Mouse (Mus musculus) embryonic fibroblast, embryonic 13.5 days (primary cell): ENCODE measurements around the gene Sstr1. TPM values are rescaled to one million over a fixed set of nuclear protein-coding genes. Genes with fewer than 3 reads are reported as not detected.
A peak's percentile ranks its signal among the peaks of the same experiment; 100 is the strongest.

Source experiments
- H3K27ac ChIP-seq: 2 replicates; pipeline ENCODE4 v1.5.1; 2012; ENCODE audit warnings: low read length, control low read depth, inconsistent platforms; ENCODE audit not compliant: insufficient read depth
- H3K4me1 ChIP-seq: 2 replicates; pipeline ENCODE4 v1.6.1; 2011; ENCODE audit warnings: low read length; ENCODE audit not compliant: control insufficient read depth, insufficient read depth
- H3K4me3 ChIP-seq: 2 replicates; pipeline ENCODE4 v1.5.1; 2011; ENCODE audit warnings: mild to moderate bottlenecking, control low read depth, low read length; ENCODE audit not compliant: insufficient read depth
- CTCF ChIP-seq: IDR thresholded peaks from 2 replicates; pipeline ENCODE4 v1.5.1; 2011; ENCODE audit warnings: mild to moderate bottlenecking, control low read depth, low read length, moderate library complexity, borderline replicate concordance; ENCODE audit not compliant: insufficient read depth
- POLR2A ChIP-seq: IDR thresholded peaks from 2 replicates; pipeline ENCODE4 v1.6.1; 2011; ENCODE audit warnings: low read depth, mild to moderate bottlenecking, control low read depth, low read length, moderate library complexity
- polyA plus RNA-seq: library from polyadenylated mRNA; stranded (reverse); fragments of >200 nt; gene quantifications from 2 replicates; pipeline ENCODE4 v1.2.4, GENCODE M21; 2011; ENCODE audit warnings: low read depth; ENCODE audit not compliant: missing spikeins, insufficient read length

Gene Sstr1
- 0.42 and 0.60 TPM in 2 replicates for polyA plus RNA-seq

DNA sequence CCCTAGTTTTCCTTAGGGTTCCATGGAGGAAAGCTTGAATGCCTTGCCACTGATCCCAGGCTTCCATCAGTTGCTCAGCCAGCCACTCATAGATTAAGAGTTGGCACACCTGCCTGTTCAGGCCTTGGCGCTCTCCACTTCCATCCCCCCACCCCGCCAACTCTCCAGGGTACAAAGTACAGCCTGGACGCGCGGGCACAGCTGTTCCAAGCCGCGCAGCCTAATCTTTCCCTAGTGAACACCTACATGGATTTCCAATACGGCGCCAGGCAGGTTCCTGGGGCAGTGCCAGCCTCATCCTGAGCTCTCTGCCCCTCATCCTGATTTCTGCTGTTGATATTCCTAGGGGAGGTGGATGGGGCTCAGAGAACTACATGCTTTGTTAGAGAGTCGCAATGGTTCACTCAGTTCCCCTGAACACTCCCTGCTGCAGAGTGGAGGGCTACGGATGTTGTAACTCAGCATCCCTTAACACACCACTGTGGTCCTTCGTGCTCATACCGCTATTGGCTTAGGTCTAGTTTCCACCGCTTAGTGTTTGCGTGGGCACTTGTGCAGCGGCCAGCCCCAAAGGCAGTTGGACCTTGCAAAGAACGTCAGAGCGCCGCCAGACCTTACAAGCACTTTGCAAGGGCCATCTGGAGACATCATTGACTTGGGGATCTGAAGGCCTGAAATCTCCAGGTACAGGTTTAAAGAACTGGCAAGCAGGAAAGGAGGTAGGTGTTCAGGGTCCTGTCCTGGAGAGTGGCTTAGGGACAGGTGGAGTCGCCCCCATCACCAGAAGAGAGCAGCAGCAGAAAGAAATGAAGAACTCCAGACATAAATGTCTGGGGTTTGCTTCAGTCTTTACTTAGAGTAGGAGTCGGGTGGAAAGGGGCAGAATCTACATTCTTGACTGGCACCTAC lies at the start of gene Sstr1:
TSS of gene Sstr1 (plus strand) at position 610 of the 909 bp plus-strand sequence.
- no peak within 1 kb of the TSS for H3K27ac ChIP-seq
- no peak within 1 kb of the TSS for H3K4me3 ChIP-seq
- TF ChIP-seq POLR2A (no peak), CTCF (no peak)
- no peaks in the 10 kb centered on the region for H3K4me1 ChIP-seq

GRCm38 (mm10) chr12:58198810-58199209 lies 12.8 kb upstream of the Sstr1 start:
- Histone ChIP-seq H3K4me3 (no peak overlapping the region), H3K4me1 (no peaks in the 10 kb centered on the region), H3K27ac (no peak overlapping the region)
- TF ChIP-seq POLR2A = no peak

DNA sequence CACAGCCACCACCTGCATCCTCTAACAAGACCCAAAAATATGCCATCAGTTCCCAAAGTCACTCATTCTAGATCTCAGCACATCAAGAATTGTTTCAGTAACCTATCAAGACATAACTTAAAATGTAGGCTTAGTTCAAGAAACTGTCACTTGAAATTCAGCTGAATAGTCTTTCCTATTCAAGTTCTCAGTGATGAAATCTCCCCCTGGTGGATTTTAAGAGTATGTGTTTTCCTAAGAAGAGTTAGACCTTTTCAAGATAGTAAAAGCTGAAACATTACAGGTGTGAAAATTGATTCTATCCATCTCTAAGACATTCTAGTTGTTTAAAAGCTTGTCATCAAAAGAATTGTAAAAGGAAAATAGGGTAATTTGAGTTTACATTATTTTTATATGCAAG lies 10.4 kb upstream of the Sstr1 start:
- no peak overlapping the region for H3K27ac ChIP-seq
- TF ChIP-seq POLR2A (no peak), CTCF (no peak)
- H3K4me1 ChIP-seq = no peaks in the 10 kb centered on the region
- H3K4me3 ChIP-seq = no peak overlapping the region

- no peaks in the 10 kb centered on the region for H3K4me1 ChIP-seq
- no peak overlapping the region for H3K27ac ChIP-seq
- no peak for TF ChIP-seq POLR2A
- TF ChIP-seq CTCF = no peak
- no peak overlapping the region for H3K4me3 ChIP-seq
These were observed 3.6 kb upstream of the Sstr1 start for GRCm38 (mm10) chr12:58207956-58208355.

DNA sequence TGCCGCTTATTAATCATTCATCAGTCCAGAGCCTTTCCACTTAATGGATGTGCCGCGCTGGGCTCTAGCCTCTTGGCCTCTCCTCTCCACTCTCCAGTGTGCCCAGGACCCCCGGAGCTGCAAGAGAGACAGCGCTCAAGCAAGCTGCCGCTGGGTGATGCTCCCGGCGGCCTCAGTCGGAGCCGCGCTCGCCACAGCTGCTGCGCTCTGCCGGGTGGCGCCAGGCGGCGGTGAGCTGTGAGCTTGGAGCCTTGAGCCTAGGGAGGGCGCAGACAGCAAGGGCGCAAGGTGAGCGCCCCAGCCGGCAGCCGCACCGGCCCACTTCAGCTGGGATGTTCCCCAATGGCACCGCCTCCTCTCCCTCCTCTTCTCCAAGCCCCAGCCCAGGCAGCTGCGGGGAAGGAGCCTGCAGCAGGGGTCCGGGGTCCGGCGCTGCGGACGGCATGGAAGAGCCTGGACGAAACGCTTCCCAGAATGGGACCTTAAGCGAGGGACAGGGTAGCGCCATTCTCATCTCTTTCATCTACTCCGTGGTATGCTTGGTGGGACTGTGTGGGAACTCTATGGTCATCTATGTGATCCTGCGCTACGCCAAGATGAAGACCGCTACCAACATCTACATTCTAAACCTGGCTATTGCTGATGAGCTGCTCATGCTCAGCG lies 820 bp downstream of the Sstr1 start:
- Histone ChIP-seq H3K4me3 (no peak overlapping the region), H3K27ac (no peak overlapping the region), H3K4me1 (no peaks in the 10 kb centered on the region)
- no peak for TF ChIP-seq CTCF
- no peak for TF ChIP-seq POLR2A

DNA sequence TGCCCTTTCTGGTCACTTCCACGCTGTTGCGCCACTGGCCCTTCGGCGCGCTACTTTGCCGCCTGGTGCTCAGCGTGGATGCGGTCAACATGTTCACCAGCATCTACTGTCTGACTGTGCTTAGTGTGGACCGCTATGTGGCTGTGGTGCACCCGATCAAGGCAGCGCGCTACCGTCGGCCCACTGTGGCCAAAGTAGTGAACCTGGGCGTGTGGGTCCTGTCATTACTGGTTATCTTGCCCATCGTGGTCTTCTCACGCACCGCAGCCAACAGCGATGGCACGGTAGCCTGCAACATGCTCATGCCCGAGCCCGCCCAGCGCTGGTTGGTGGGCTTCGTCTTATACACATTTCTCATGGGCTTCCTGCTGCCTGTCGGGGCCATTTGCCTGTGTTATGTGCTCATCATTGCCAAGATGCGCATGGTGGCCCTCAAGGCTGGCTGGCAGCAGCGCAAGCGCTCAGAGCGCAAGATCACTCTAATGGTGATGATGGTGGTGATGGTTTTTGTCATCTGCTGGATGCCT lies 1.4 kb downstream of the Sstr1 start:
- peak overlapping the region; percentile 22 for H3K4me3 ChIP-seq
- no peaks in the 10 kb centered on the region for H3K4me1 ChIP-seq
- H3K27ac ChIP-seq = no peak overlapping the region
- TF ChIP-seq POLR2A = no peak
- no peak for TF ChIP-seq CTCF

GRCm38 (mm10) chr12:58213451-58214288 lies 2.1 kb downstream of the Sstr1 start:
- Histone ChIP-seq H3K4me1 (no peaks in the 10 kb centered on the region), H3K27ac (no peak overlapping the region), H3K4me3 (peak overlapping the region; percentile 22)
- TF ChIP-seq POLR2A (no peak), CTCF (no peak)

DNA sequence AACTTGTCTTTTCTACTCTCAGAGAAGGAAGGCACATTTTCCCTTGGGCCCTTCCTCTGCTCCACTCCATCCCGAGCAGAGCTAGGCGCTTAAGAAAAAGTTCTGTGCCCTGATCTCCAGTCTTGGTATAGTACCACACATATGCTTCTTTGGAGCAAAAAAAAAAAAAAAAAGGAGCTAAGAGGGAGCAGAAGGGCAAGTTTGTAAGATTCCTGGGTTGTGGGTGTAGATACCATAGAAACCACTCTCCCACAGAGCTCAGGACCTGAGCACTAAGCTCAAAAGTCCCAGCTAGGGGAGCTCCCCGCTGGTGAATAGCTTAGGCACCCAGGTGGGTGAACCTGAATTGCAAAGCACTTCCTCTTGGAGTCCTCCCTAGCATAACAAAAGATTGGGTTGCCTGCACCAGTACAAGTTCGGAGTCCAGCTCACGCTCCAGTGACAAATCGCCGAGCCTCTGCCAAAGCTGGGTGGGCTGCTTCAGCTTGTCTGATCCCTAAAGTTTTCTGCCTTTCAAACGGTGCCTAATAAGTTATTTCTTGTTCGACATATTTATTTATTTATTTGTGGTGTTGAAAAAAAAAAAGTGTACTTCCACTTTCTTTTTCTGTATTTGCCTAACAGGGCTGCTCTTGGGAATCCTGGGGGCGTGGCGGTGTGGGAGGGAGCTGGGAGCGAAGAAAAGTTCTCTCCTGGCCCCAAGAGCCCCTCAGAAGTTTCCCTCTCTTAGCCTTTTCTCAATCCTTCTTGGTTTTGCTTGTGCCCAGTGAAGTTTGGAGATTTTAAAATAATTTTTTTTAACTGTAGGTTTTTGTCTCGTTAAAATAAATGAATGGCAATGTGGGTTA lies 2.9 kb downstream of the Sstr1 start:
- no peak overlapping the region for H3K27ac ChIP-seq
- H3K4me1 ChIP-seq = no peaks in the 10 kb centered on the region
- TF ChIP-seq POLR2A (no peak), CTCF (no peak)

More for the DNA sequence above, 2.9 kb downstream of the Sstr1 start:
- H3K4me3 ChIP-seq = peak overlapping the region; percentile 1; the same call in 1 of the 2 replicates
